Mouse (Mus musculus) left cerebral cortex, postnatal 4 days (tissue): ENCODE measurements at regions not wholly inside any gene's neighbourhood (a gene's known extent, or its start where the extent isn't known, plus 50 kb on each side); places are given as distances from the start of the nearest gene placed in this dataset.

Source experiments
- DNase-seq: peaks from one replicate; pipeline ENCODE4 v3.0.0-alpha.2; 2022
- intact Hi-C: fragments of 180-260 bp; cut with DNase I; formaldehyde crosslinking; loops from one replicate; pipeline ENCODE4 v1.15.1; 2025

DNA sequence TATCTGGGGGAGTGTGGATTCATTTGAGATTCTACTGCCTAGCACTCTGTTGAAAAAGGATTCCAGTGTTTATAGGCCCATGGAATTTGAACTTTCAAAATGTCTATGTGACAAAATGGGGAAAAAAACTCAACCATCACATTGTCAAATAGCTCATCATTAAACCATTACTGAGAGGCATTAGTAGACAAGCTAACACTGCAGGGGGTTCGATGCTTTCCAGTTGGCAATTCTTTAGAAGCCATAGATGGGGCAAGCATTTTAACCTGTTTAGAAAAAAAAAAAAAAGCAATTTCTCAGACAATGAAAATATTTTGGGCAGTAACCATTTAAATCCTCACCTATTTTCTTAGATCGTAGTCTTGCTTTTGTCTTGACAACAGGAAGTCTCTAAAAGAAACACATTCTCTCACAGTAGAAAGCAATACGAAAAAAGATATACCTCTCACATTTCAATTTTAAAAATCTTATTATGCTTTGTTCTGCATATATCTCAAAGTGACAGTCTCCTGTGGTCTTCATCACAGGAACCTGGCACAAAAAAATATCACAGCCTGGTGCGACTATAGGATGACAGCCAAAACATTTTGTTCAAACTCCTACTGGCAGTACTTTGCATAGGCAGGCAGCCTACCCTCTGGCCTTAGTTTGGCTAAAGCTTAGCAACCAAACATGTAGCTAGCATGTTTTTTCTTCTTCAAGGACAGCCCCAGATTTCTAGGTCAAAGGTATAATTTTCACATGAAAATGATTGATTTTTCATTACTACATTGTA lies 1787.5 kb downstream of the Pcdh19 start:
- peak; percentile 26 for DNase-seq
- intact Hi-C loops = no loop called here

- no peak for DNase-seq
- intact Hi-C loops = no loop called here
Observed at GRCm38 (mm10) chrX:131885092-131885491, 1803.7 kb downstream of the Pcdh19 start.
